Mouse (Mus musculus) forebrain, embryonic 13.5 days (tissue): ENCODE measurements around the gene Uck1. TPM values are rescaled to one million over a fixed set of nuclear protein-coding genes. Genes with fewer than 3 reads are reported as not detected.
A peak's percentile ranks its signal among the peaks of the same experiment; 100 is the strongest.

ENCODE experiments used
- ATAC-seq: fragments of 200-750 bp; cut with Nextera tagmentation; 2 replicates; pipeline ENCODE4 v1.8.0; 2017
- H3K27ac ChIP-seq: fragments of 300-500 bp; sonication (generic); 2 replicates; pipeline ENCODE4 v1.5.1; 2015; ENCODE audit warnings: inconsistent platforms, mild to moderate bottlenecking, moderate library complexity
- H3K27me3 ChIP-seq: fragments of 300-500 bp; sonication (generic); 2 replicates; pipeline ENCODE4 v1.6.1; 2015; ENCODE audit warnings: mild to moderate bottlenecking, inconsistent platforms
- H3K36me3 ChIP-seq: fragments of 300-500 bp; sonication (generic); 2 replicates; pipeline ENCODE4 v1.6.1; 2015; ENCODE audit warnings: mild to moderate bottlenecking, inconsistent platforms; ENCODE audit not compliant: poor library complexity, severe bottlenecking
- H3K4me1 ChIP-seq: fragments of 300-500 bp; sonication (generic); 2 replicates; pipeline ENCODE4 v1.6.1; 2015; ENCODE audit warnings: inconsistent platforms
- H3K4me2 ChIP-seq: fragments of 300-500 bp; sonication (generic); 2 replicates; pipeline ENCODE4 v1.6.1; 2015; ENCODE audit warnings: inconsistent platforms, mild to moderate bottlenecking, moderate library complexity
- H3K4me3 ChIP-seq: fragments of 300-500 bp; sonication (generic); 2 replicates; pipeline ENCODE4 v1.5.1; 2015; ENCODE audit warnings: mild to moderate bottlenecking, inconsistent platforms
- H3K9ac ChIP-seq: fragments of 300-500 bp; sonication (generic); 2 replicates; pipeline ENCODE4 v1.6.1; 2015; ENCODE audit warnings: mild to moderate bottlenecking, inconsistent platforms
- H3K9me3 ChIP-seq: fragments of 300-500 bp; sonication (generic); replicated peaks from 2 replicates; pipeline ENCODE4 v1.6.1; 2016; ENCODE audit warnings: inconsistent platforms
- WGBS: fragments of 180-500 bp; shearing (Covaris S2); methylation state at CpG from one replicate; pipeline ENCODE4 v1.1.7; 2015; 5-methylcytosine and 5-hydroxymethylcytosine counted together
- polyA plus RNA-seq: library from polyadenylated mRNA; unstranded; fragments of >200 nt; fragmentation: Nextera tagmentation; extraction: Ambion mirVana; gene quantifications from 2 replicates; pipeline ENCODE4 v1.2.1, GENCODE M21; 2015

Uck1 gene
- polyA plus RNA-seq, 1 experiment from 2014 or later = 76.9 TPM

DNA sequence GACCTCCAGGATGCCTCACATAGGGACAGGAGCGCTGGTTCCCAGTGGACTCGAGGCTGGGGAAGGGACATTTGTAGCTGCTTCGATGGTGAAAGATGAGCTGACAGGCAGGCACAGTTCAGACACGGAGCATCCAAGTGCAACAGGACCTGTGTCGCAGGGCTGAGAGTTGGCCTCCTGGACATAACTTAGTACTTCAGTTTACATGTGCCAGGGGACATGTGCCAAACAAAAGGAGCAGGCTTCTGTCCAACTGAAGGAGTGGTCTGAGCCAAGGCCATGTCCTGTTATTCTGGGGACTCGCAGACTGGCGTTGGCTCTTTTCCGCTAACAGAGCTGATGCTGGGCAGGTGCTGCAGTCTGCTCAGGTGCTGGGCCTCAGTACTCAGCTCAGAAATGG is 34.4 kb upstream of the Uck1 start:
- WGBS = 89% methylated on average over 8 of the region's 8 CpGs
- no peaks in the 10 kb centered on the region for H3K9me3 ChIP-seq
- no peak for ATAC-seq
- peaks cover 51% of the 10 kb centered on the region for H3K36me3 ChIP-seq
- peaks cover 2% of the 10 kb centered on the region for H3K4me1 ChIP-seq
- H3K9ac ChIP-seq = no peak overlapping the region
- H3K4me3 ChIP-seq = no peak overlapping the region
- no peaks in the 10 kb centered on the region for H3K27me3 ChIP-seq
- H3K4me2 ChIP-seq = no peak overlapping the region
- no peak overlapping the region for H3K27ac ChIP-seq

DNA sequence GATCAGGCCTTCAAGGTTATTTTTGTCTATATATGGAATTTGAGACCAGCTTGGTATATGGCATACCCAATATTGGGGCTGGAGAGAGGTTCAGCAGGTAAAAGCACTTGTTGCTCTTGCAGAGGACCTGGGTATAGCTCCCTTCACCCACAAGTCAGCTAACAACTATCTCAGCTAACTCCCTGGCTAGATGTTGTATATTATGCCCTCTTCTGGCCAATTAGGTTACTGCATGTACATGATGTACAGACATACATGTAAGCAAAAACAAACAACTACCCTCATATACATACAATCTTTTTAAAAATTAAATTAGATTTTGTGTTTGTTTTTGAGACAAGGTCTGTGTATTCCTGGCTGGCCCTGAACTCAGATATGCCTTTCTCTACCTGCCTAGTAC is 29.6 kb upstream of the Uck1 start:
- H3K27me3 ChIP-seq = no peaks in the 10 kb centered on the region
- H3K9me3 ChIP-seq = no peaks in the 10 kb centered on the region
- peaks cover 24% of the 10 kb centered on the region for H3K36me3 ChIP-seq
- H3K4me3 ChIP-seq = peak overlapping the region; percentile 82; the same call in 1 of the 2 replicates
- peak overlapping the region; percentile 79; the same call in 1 of the 2 replicates for H3K4me2 ChIP-seq
- no peak for ATAC-seq
- peaks cover 22% of the 10 kb centered on the region for H3K4me1 ChIP-seq
- H3K9ac ChIP-seq = no peak overlapping the region
- H3K27ac ChIP-seq = no peak overlapping the region

DNA sequence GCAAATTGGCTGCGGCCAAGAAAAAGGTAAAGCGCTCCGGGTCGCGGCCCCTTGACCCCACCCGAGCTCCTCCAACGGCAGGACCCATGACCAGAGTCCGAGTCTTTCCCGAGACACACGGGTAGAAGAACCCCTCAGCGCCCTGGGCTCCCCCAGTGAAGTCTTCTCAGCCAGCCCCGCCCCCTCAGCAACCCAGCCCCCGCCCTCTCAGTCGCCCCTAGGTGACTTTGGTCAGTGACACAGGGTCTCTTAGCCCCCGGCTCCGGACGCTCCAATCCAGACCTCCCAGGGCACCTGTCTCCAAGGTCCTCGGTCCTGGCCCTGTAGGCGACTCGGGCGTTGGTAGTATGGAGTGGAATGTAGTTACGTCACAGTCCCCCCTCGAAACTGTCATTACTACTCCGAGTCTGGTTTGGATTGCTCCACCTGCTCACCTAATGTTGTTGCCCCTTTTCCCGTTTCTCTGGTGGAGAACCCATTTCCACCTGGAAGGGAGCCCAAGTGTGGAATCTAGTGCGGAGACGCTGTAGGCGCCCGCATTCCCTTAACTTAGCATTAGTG is 28.5 kb upstream of the Uck1 start:
- Histone ChIP-seq H3K4me2 (peak overlapping the region; percentile 79), H3K4me3 (peak overlapping the region; percentile 82), H3K9ac (peak overlapping the region; percentile 84), H3K36me3 (peaks cover 30% of the 10 kb centered on the region), H3K9me3 (no peaks in the 10 kb centered on the region), H3K4me1 (peaks cover 22% of the 10 kb centered on the region), H3K27me3 (no peaks in the 10 kb centered on the region), H3K27ac (0 out of 2 replicates have a peak overlapping the region, but pooled peaks have one; percentile 19)
- WGBS = 2% methylated on average over 26 of the region's 29 CpGs
- peak; percentile 67 for ATAC-seq

DNA sequence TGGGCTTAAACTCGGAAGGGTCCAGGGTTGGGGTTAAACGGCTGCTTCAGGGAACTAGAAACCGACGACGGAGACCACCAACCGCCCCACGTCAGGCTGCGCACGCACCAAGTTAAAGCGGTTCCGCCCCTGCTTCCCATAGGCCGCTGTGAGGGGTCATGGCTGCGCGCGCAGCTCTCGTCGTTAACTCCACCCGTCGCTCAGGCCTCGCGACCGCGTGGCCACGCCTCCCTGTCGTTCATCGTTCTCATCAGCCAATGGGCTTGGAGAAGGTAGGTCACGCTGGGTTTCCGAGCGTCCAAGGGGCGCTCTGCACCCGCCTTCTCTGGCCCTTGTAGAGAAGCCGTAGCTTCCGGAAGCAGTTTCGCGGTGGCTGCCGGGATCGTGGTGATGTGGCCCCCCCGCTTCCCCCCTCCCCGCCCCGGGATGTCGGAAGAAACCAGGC is 28.0 kb upstream of the Uck1 start, which contains the start of gene Swi5:
TSS of gene Swi5 (minus strand) at position 153 of the 445 bp plus-strand sequence.
- Histone ChIP-seq H3K9ac (peak within 1 kb of the TSS; percentile 87), H3K4me3 (peak within 1 kb of the TSS; percentile 82), H3K9me3 (no peaks in the 10 kb centered on the region), H3K4me1 (peaks cover 22% of the 10 kb centered on the region), H3K4me2 (peak within 1 kb of the TSS; percentile 96), H3K36me3 (peaks cover 30% of the 10 kb centered on the region), H3K27ac (peak within 1 kb of the TSS; percentile 68; the same call in 1 of the 2 replicates), H3K27me3 (no peaks in the 10 kb centered on the region)
- peak; percentile 99 for ATAC-seq
- under 1% methylated on average over 41 of the region's 41 CpGs for WGBS

DNA sequence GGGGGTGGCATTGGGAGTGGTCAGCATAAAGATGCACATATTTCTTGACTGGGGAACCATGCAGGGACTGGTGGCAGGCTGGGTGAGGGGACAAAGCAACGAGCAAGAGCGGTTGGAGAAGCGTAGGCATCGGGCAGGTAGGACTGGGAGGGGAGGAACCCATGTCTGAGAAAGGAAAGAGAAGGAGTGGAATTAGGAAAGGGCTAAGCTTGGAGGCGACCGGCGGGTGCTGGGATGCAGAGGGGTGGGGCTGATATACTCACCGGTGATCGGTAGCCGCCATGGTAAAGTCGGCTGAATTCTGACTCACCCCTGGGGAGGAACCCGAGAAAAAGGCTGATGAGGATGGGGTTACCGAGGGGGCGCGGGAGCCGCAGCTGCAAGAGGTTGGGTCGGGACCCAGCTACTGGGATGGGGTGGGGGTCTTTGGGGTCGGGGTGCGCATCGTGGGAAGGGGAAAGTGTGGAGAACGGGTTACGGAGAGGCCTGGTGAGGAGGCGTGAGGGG is 27.4 kb upstream of the Uck1 start, which contains the start of gene Golga2:
TSS of gene Golga2 (plus strand) at position 51 of the 507 bp plus-strand sequence.
- Histone ChIP-seq H3K9me3 (no peaks in the 10 kb centered on the region), H3K9ac (peak within 1 kb of the TSS; percentile 87), H3K4me1 (peaks cover 22% of the 10 kb centered on the region), H3K4me2 (peak within 1 kb of the TSS; percentile 96), H3K27me3 (no peaks in the 10 kb centered on the region), H3K4me3 (peak within 1 kb of the TSS; percentile 82), H3K36me3 (peaks cover 36% of the 10 kb centered on the region), H3K27ac (peak within 1 kb of the TSS; percentile 68; the same call in 1 of the 2 replicates)
- ATAC-seq = no peak
- WGBS = 0% methylated on average over 23 of the region's 23 CpGs

DNA sequence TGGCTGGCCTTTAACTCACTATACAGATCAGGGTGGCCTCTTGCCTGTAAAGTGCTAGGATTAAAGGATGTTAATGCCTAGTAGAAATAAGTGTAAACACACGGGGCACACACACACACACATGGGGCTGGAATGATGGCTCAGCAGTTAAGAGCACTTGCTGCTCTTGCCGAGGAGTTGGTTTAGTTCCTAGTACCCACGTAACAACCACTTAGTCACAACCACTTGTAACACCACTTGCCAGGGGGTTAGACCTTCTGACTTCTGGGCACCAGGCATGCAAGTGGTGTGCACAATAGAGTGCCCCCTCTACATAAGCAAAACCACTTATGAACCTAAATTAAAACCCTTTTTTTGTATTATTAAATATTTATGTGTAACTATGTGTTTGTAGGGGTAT is 24.0 kb upstream of the Uck1 start:
- WGBS = 99% methylated on average over 3 of the region's 3 CpGs
- ATAC-seq = no peak
- Histone ChIP-seq H3K9ac (no peak overlapping the region), H3K4me2 (no peak overlapping the region), H3K9me3 (no peaks in the 10 kb centered on the region), H3K4me3 (no peak overlapping the region), H3K4me1 (peaks cover 16% of the 10 kb centered on the region), H3K27ac (no peak overlapping the region), H3K36me3 (peaks cover 61% of the 10 kb centered on the region), H3K27me3 (no peaks in the 10 kb centered on the region)

DNA sequence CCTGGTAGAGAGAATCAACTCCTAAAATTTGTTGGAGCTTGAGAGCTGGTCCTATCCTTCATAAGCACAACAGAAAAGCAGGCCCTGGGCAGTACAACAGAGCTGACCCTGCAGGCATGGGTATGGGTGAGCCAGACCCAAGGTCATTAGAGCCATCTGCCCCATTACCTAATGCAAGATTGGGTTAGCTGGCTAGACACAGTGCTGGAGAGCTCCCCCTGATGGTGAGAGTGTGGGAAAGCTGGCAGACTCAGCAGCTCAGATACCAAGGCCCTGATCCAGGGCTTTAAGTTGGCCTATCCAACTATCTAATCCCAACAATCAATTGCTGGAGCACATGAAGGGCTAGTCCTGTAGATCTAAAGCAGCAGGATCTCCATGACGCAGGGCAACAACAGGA is 22.8 kb upstream of the Uck1 start:
- no peaks in the 10 kb centered on the region for H3K9me3 ChIP-seq
- no peak for ATAC-seq
- H3K36me3 ChIP-seq = peaks cover 74% of the 10 kb centered on the region
- WGBS = 89% methylated on average over 1 of the region's 1 CpGs
- H3K4me1 ChIP-seq = peaks cover 11% of the 10 kb centered on the region
- H3K4me2 ChIP-seq = no peak overlapping the region
- no peak overlapping the region for H3K4me3 ChIP-seq
- no peaks in the 10 kb centered on the region for H3K27me3 ChIP-seq
- no peak overlapping the region for H3K27ac ChIP-seq
- no peak overlapping the region for H3K9ac ChIP-seq

DNA sequence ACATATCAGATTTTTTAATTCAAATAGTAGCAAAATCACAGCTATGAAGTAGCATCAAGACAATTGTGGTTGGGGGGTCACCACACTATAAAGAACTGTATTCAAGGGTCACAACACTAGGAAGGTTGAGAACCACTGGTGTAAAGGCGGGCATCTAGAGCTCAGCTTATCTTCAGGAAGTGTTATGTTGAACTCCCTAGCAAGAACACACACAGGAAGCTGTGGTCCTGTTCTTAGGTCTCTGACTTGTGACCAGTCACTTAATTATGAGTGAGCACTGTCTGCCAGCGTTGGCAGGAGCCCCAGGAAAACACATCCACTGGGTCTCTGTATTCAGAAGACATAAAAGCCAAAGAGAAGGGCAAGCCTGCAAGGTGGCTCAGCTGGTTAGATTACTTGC is 22.3 kb upstream of the Uck1 start:
- H3K4me2 ChIP-seq = no peak overlapping the region
- H3K36me3 ChIP-seq = peaks cover 78% of the 10 kb centered on the region
- WGBS = 91% methylated on average over 2 of the region's 2 CpGs

DNA sequence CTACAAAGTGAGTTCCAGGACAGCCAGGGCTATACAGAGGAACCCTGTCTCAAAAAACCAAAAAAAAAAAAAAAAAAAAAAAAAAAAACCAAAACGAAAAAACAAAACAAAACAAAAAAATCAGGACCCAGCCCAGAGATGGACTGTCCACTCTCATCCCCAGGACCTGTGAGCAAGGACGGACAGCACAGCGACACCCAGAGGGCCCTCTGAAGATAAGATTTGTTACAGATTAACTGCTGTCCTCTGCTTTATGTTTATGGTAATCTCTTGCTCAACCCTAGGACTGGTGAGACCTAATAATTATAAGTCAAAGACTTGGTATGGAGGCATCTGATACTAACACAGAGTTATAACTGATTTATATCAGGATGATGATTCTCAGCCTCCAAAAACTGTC is 15.9 kb upstream of the Uck1 start:
- Histone ChIP-seq H3K9me3 (no peaks in the 10 kb centered on the region), H3K27ac (no peak overlapping the region), H3K9ac (no peak overlapping the region), H3K27me3 (no peaks in the 10 kb centered on the region), H3K36me3 (peaks cover 43% of the 10 kb centered on the region), H3K4me2 (no peak overlapping the region), H3K4me1 (no peaks in the 10 kb centered on the region), H3K4me3 (no peak overlapping the region)
- no peak for ATAC-seq
- 77% methylated on average over 3 of the region's 3 CpGs for WGBS

More for the DNA sequence above, 22.3 kb upstream of the Uck1 start:
- no peak for ATAC-seq
- Histone ChIP-seq H3K9me3 (no peaks in the 10 kb centered on the region), H3K27ac (no peak overlapping the region), H3K9ac (no peak overlapping the region), H3K4me1 (peaks cover 11% of the 10 kb centered on the region), H3K4me3 (no peak overlapping the region), H3K27me3 (no peaks in the 10 kb centered on the region)

DNA sequence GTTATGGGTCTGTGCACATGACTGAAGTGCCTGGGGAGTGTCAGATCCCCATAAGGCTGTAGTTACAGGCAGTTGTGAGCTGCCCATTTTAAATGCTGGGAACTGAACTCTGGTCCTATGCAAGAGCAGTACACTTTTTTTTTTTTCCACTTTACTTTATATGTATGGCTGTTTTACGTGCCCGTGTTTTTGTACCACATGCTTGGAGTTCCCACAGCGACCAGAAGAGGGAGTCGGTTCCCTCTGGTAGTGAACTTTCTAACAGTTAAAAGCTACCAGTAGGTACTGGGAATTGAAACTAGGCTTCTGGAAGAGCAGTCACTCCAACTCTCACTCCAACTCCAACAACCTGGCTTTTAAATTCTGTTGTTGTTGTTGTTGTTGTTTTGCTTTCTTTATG is 676 bp upstream of the Uck1 start:
- Histone ChIP-seq H3K9me3 (no peaks in the 10 kb centered on the region), H3K36me3 (peaks cover 28% of the 10 kb centered on the region), H3K4me1 (peaks cover 17% of the 10 kb centered on the region), H3K27me3 (no peaks in the 10 kb centered on the region), H3K9ac (no peak overlapping the region), H3K4me2 (peak overlapping the region; percentile 87), H3K27ac (no peak overlapping the region), H3K4me3 (peak overlapping the region; percentile 86; the same call in 1 of the 2 replicates)
- 37% methylated on average over 4 of the region's 4 CpGs for WGBS
- ATAC-seq = no peak

DNA sequence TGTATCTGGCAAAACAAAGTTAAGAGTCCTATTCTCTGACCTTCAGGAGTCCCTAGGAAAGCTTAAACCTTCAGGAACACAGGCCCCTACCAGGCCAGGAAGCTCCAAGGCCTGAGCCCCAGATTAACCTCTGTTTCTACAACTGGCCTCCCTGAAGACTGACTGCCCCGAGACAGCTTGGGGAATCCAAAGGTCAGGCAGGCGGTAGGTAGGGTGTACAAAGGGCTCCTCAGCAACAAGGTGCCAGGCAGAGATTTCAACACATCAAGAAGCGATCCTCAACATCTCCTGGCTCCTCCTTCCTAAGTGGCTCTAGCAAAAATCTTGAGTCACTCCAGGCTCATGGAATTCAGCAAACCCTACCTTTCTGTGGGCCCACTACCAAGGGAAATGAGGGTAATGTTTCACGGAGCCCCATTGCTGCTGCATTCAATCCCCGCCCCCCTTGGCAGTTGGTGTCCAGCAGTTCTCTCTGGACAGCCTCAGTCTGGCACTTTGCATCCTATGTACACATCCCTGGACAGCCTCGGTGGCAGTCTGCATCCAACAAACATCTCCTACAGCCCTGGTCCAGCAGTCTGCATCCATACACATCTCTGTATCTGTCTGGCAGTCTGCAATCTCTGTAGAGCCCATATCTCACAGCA is 949 bp downstream of the Uck1 start:
- no peak for ATAC-seq
- peaks cover 17% of the 10 kb centered on the region for H3K4me1 ChIP-seq
- peaks cover 40% of the 10 kb centered on the region for H3K36me3 ChIP-seq
- no peaks in the 10 kb centered on the region for H3K9me3 ChIP-seq
- WGBS = 56% methylated on average over 6 of the region's 6 CpGs
- H3K27ac ChIP-seq = no peak overlapping the region
- H3K4me2 ChIP-seq = peak overlapping the region; percentile 87
- H3K9ac ChIP-seq = peak overlapping the region; percentile 84
- H3K27me3 ChIP-seq = no peaks in the 10 kb centered on the region
- peak overlapping the region; percentile 86 for H3K4me3 ChIP-seq

DNA sequence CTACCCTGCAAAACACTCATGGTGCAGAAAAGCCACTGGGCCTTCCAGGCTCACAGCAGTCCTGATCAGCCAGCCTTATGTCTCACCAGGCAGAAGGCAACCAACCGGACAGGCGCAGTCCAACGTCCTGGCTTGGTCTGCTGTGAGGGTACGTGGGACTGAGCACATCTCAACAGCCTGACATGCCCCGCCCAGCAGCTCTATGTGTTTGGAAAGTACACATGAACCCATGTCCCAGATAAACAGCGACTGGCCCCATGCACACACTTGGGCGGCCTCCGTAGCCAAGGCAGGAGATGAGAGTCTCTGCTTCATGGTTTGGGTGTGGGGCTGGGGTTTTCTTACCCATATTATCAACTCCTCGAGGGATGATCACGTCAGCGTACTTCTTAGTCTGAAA is 3.7 kb downstream of the Uck1 start:
- no peaks in the 10 kb centered on the region for H3K27me3 ChIP-seq
- no peak overlapping the region for H3K27ac ChIP-seq
- no peak for ATAC-seq
- WGBS = 93% methylated on average over 11 of the region's 11 CpGs
- H3K4me1 ChIP-seq = peaks cover 17% of the 10 kb centered on the region
- H3K4me3 ChIP-seq = no peak overlapping the region
- no peaks in the 10 kb centered on the region for H3K9me3 ChIP-seq
- H3K4me2 ChIP-seq = no peak overlapping the region
- no peak overlapping the region for H3K9ac ChIP-seq
- H3K36me3 ChIP-seq = peaks cover 68% of the 10 kb centered on the region
